Mouse (Mus musculus) hindbrain, embryonic 15.5 days (tissue): ENCODE measurements around the gene Lbh. TPM values are rescaled to one million over a fixed set of nuclear protein-coding genes. Genes with fewer than 3 reads are reported as not detected.

ENCODE experiments used
- ATAC-seq: fragments of 200-750 bp; cut with Nextera tagmentation; 2 replicates; pipeline ENCODE4 v1.8.0; 2017; ENCODE audit warnings: low read depth, moderate number of reproducible peaks, moderate TSS enrichment; ENCODE audit not compliant: low FRiP score
- H3K27ac ChIP-seq: fragments of 300-500 bp; sonication (generic); replicated peaks from 2 replicates; pipeline ENCODE4 v1.5.1; 2015; ENCODE audit warnings: mild to moderate bottlenecking, inconsistent platforms
- H3K27me3 ChIP-seq: fragments of 300-500 bp; sonication (generic); 2 replicates; pipeline ENCODE4 v1.6.1; 2015; ENCODE audit warnings: control low read depth, inconsistent platforms
- H3K36me3 ChIP-seq: fragments of 300-500 bp; sonication (generic); 2 replicates; pipeline ENCODE4 v1.6.1; 2015; ENCODE audit warnings: control low read depth, inconsistent platforms
- H3K4me1 ChIP-seq: fragments of 300-500 bp; sonication (generic); replicated peaks from 2 replicates; pipeline ENCODE4 v1.6.1; 2015; ENCODE audit warnings: control low read depth, inconsistent platforms
- H3K4me2 ChIP-seq: fragments of 300-500 bp; sonication (generic); 2 replicates; pipeline ENCODE4 v1.6.1; 2015; ENCODE audit warnings: moderate library complexity, mild to moderate bottlenecking, inconsistent platforms
- H3K4me3 ChIP-seq: fragments of 300-500 bp; sonication (generic); 2 replicates; pipeline ENCODE4 v1.5.1; 2015; ENCODE audit warnings: mild to moderate bottlenecking, inconsistent platforms
- H3K9ac ChIP-seq: fragments of 300-500 bp; sonication (generic); 2 replicates; pipeline ENCODE4 v1.6.1; 2015; ENCODE audit warnings: inconsistent platforms
- H3K9me3 ChIP-seq: fragments of 300-500 bp; sonication (generic); 2 replicates; pipeline ENCODE4 v1.6.1; 2016; ENCODE audit warnings: control low read depth, inconsistent platforms
- WGBS: fragments of 180-500 bp; shearing (Covaris S2); methylation state at CpG from one replicate; pipeline ENCODE4 v1.1.7; 2015; 5-methylcytosine and 5-hydroxymethylcytosine counted together
- polyA plus RNA-seq: library from polyadenylated mRNA; unstranded; fragments of >200 nt; fragmentation: Nextera tagmentation; extraction: Ambion mirVana; gene quantifications from 2 replicates; pipeline ENCODE4 v1.2.1, GENCODE M21; 2015

Lbh gene
- polyA plus RNA-seq, 1 experiment from 2014 or later: 4.3 TPM

- ATAC-seq: no peak
- no peaks in the 10 kb centered on the region for H3K27me3 ChIP-seq
- no peak overlapping the region for H3K9ac ChIP-seq
- H3K4me1 ChIP-seq: peaks cover 55% of the 10 kb centered on the region
- H3K4me3 ChIP-seq: no peak overlapping the region
- 94% methylated on average over 8 of the region's 8 CpGs for WGBS
- H3K36me3 ChIP-seq: peaks cover 16% of the 10 kb centered on the region
- no peak overlapping the region for H3K27ac ChIP-seq
- H3K4me2 ChIP-seq: no peak overlapping the region
- 0 out of 2 replicates have a peak, but pooled peaks cover under 1% of the 10 kb centered on the region for H3K9me3 ChIP-seq
Observed at GRCm38 (mm10) chr17:72926994-72927393, 8.9 kb downstream of the Lbh start.

DNA sequence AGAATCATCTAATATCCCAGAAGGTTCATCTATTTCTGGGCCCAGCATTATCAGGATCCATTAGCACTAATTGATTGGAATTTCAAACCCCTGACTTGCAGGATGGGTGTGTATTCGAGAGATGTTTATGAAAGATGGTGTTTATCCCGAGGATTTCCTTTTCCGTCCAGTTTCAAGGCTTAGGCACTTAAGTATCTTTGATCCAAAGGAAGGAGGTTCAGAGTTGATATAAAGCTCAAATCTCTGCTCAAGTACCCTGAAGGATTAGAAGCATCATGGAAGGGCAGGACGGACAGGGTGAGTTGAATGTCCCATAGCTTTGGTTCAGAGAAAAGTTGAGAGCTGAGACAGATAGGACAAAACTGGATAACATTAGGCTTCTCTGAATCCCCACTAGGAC lies 15.0 kb downstream of the Lbh start:
- H3K9me3 ChIP-seq: 0 out of 2 replicates have a peak, but pooled peaks cover 2% of the 10 kb centered on the region
- H3K4me1 ChIP-seq: peaks cover 10% of the 10 kb centered on the region; the same call in 1 of the 2 replicates
- ATAC-seq: no peak
- 92% methylated on average over 4 of the region's 4 CpGs for WGBS
- no peak overlapping the region for H3K27ac ChIP-seq
- peaks cover 18% of the 10 kb centered on the region for H3K36me3 ChIP-seq
- H3K4me3 ChIP-seq: no peak overlapping the region
- no peaks in the 10 kb centered on the region for H3K27me3 ChIP-seq
- H3K9ac ChIP-seq: no peak overlapping the region
- no peak overlapping the region for H3K4me2 ChIP-seq

DNA sequence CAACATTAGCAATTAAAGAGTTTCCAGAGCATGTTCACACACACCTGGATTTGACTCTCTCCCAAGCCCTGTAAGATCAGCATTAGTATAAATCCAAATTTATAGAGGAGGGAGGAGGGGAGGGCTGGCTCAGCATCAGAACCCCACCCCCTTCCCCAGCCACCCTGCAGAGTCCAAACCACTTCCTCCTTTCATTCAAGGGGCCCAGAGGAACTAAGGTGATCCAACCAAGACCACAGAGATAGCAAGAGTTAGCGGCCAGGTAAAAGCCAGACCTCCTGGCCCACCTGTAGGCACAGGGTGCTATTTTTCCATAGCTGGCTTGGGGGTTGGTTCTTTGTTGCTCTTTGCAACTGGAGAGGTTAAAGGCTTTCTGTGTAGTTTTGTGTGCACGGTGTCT lies 16.0 kb downstream of the Lbh start:
- Histone ChIP-seq H3K27ac (no peak overlapping the region), H3K4me3 (no peak overlapping the region), H3K9ac (no peak overlapping the region), H3K9me3 (0 out of 2 replicates have a peak, but pooled peaks cover 2% of the 10 kb centered on the region), H3K27me3 (no peaks in the 10 kb centered on the region), H3K36me3 (peaks cover 20% of the 10 kb centered on the region), H3K4me2 (no peak overlapping the region), H3K4me1 (peaks cover 10% of the 10 kb centered on the region; the same call in 1 of the 2 replicates)
- ATAC-seq: no peak
- WGBS: 56% methylated on average over 2 of the region's 2 CpGs

GRCm38 (mm10) chr17:72934653-72935052 lies 16.5 kb downstream of the Lbh start:
- no peak overlapping the region for H3K27ac ChIP-seq
- 45% methylated on average over 3 of the region's 3 CpGs for WGBS
- ATAC-seq: no peak

GRCm38 (mm10) chr17:72935921-72936320 lies 17.8 kb downstream of the Lbh start:
- H3K36me3 ChIP-seq: peaks cover 27% of the 10 kb centered on the region
- H3K9ac ChIP-seq: no peak overlapping the region
- no peak overlapping the region for H3K4me2 ChIP-seq
- no peak overlapping the region for H3K4me3 ChIP-seq
- H3K27ac ChIP-seq: 0 out of 2 replicates have a peak overlapping the region, but pooled peaks have one; percentile 49
- H3K9me3 ChIP-seq: 0 out of 2 replicates have a peak, but pooled peaks cover 2% of the 10 kb centered on the region
- peaks cover 10% of the 10 kb centered on the region; the same call in 1 of the 2 replicates for H3K4me1 ChIP-seq
- ATAC-seq: no peak
- 62% methylated on average over 7 of the region's 7 CpGs for WGBS
- H3K27me3 ChIP-seq: no peaks in the 10 kb centered on the region

More at GRCm38 (mm10) chr17:72934653-72935052, 16.5 kb downstream of the Lbh start:
- H3K36me3 ChIP-seq: peaks cover 23% of the 10 kb centered on the region
- 0 out of 2 replicates have a peak, but pooled peaks cover 2% of the 10 kb centered on the region for H3K9me3 ChIP-seq
- H3K4me1 ChIP-seq: peaks cover 10% of the 10 kb centered on the region; the same call in 1 of the 2 replicates
- H3K27me3 ChIP-seq: no peaks in the 10 kb centered on the region
- H3K4me2 ChIP-seq: no peak overlapping the region
- no peak overlapping the region for H3K9ac ChIP-seq
- H3K4me3 ChIP-seq: no peak overlapping the region

DNA sequence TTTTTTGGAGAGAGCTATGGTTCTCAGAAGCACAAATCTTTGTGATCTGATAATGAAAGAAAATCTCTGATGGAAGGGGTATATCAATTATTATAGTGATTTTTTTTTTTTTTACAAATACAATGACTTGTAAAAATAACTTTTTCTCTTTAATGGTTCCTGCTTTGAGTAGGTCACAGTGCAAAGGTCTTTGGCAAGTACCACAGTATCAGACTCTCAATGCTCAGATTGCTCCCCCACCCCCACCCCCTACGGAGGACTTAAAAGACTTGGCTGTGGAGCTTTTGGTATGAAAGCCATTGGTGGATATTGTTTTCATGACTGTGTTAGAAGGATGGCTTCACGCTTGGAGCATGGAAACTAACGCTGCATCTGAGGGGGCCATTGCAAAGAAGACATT lies 18.2 kb downstream of the Lbh start:
- Histone ChIP-seq H3K27me3 (no peaks in the 10 kb centered on the region), H3K9me3 (0 out of 2 replicates have a peak, but pooled peaks cover 2% of the 10 kb centered on the region), H3K27ac (no peak overlapping the region), H3K9ac (no peak overlapping the region), H3K4me1 (peaks cover 10% of the 10 kb centered on the region; the same call in 1 of the 2 replicates), H3K4me3 (no peak overlapping the region), H3K36me3 (peaks cover 27% of the 10 kb centered on the region), H3K4me2 (no peak overlapping the region)
- WGBS: 73% methylated on average over 3 of the region's 3 CpGs
- no peak for ATAC-seq

- Histone ChIP-seq H3K27me3 (no peaks in the 10 kb centered on the region), H3K27ac (no peak overlapping the region), H3K4me2 (no peak overlapping the region), H3K36me3 (peaks cover 26% of the 10 kb centered on the region), H3K9me3 (no peaks in the 10 kb centered on the region), H3K9ac (no peak overlapping the region), H3K4me1 (peaks cover 10% of the 10 kb centered on the region; the same call in 1 of the 2 replicates), H3K4me3 (no peak overlapping the region)
- ATAC-seq: no peak
- WGBS: 92% methylated on average over 9 of the region's 9 CpGs
Observed at GRCm38 (mm10) chr17:72937204-72937603, 19.1 kb downstream of the Lbh start.

GRCm38 (mm10) chr17:72938026-72938795 lies 20.1 kb downstream of the Lbh start:
- H3K36me3 ChIP-seq: peaks cover 26% of the 10 kb centered on the region

GRCm38 (mm10) chr17:72938871-72939568 lies 20.9 kb downstream of the Lbh start:
- Histone ChIP-seq H3K4me1 (peaks cover 10% of the 10 kb centered on the region; the same call in 1 of the 2 replicates), H3K4me3 (no peak overlapping the region), H3K9me3 (no peaks in the 10 kb centered on the region), H3K27me3 (no peaks in the 10 kb centered on the region), H3K4me2 (no peak overlapping the region), H3K27ac (no peak overlapping the region), H3K36me3 (peaks cover 28% of the 10 kb centered on the region), H3K9ac (no peak overlapping the region)
- 88% methylated on average over 15 of the region's 15 CpGs for whole genome bisulfite sequencing
- no peak for ATAC-seq

More at GRCm38 (mm10) chr17:72938026-72938795, 20.1 kb downstream of the Lbh start:
- Histone ChIP-seq H3K27me3 (no peaks in the 10 kb centered on the region), H3K4me2 (no peak overlapping the region), H3K4me3 (no peak overlapping the region), H3K4me1 (peaks cover 10% of the 10 kb centered on the region; the same call in 1 of the 2 replicates), H3K9me3 (no peaks in the 10 kb centered on the region), H3K27ac (no peak overlapping the region), H3K9ac (no peak overlapping the region)
- no peak for ATAC-seq
- 88% methylated on average over 11 of the region's 11 CpGs for WGBS

- WGBS: 91% methylated on average over 6 of the region's 6 CpGs
- no peak overlapping the region for H3K27ac ChIP-seq
- no peak overlapping the region for H3K4me2 ChIP-seq
- H3K4me1 ChIP-seq: 0 out of 2 replicates have a peak, but pooled peaks cover 5% of the 10 kb centered on the region
- H3K9ac ChIP-seq: no peak overlapping the region
- ATAC-seq: no peak
- peaks cover 26% of the 10 kb centered on the region for H3K36me3 ChIP-seq
- no peaks in the 10 kb centered on the region for H3K27me3 ChIP-seq
- H3K9me3 ChIP-seq: no peaks in the 10 kb centered on the region
- no peak overlapping the region for H3K4me3 ChIP-seq
Observed at GRCm38 (mm10) chr17:72939569-72939899, 21.4 kb downstream of the Lbh start.

DNA sequence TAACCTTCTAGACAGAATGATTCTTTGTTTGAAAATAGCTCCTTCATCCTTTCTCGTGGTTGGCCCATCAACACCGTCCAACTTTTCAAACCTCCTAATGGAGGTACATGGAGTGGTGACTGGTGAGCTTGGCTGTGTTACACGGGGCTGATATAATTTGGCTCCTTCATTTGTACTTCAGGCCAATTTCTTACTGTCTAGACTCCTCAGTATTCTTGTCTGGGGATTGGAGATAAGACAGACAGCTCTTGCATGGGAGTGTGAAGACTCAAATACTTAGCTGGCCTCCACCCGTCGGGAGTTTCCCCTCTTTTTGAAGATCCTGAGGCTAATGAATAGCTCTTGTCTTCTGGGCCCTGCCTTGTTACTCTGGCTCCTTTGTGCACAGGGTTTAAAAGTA lies 26.3 kb downstream of the Lbh start:
- Histone ChIP-seq H3K9ac (no peak overlapping the region), H3K27me3 (no peaks in the 10 kb centered on the region), H3K9me3 (no peaks in the 10 kb centered on the region), H3K27ac (no peak overlapping the region), H3K4me1 (peaks cover 7% of the 10 kb centered on the region; the same call in 1 of the 2 replicates), H3K4me3 (no peak overlapping the region), H3K4me2 (no peak overlapping the region), H3K36me3 (peaks cover 22% of the 10 kb centered on the region)
- no peak for ATAC-seq
- 88% methylated on average over 5 of the region's 5 CpGs for WGBS
